Mouse (Mus musculus) left cerebral cortex, adult 9 months (tissue): ENCODE data around the gene Fam186b.
A peak's percentile ranks its signal among the peaks of the same experiment; 100 is the strongest.

ENCODE experiments used
- DNase-seq, 2 experiments: peaks; one replicate each; pipeline ENCODE4 v3.0.0; 2022; ENCODE audit warnings: low spot score in 2 of 2

Gene Fam186b

GRCm38 (mm10) chr15:99225081-99225810, 70.4 kb downstream of the Fam186b start:
- peak in 1 of 2 experiments; percentile 61 for DNase-seq

GRCm38 (mm10) chr15:99224208-99224911, 71.3 kb downstream of the Fam186b start, which contains the start of gene Kcnh3:
Kcnh3 (plus strand) TSS chr15:99224861.
- DNase-seq, result peak; percentile 47 to 73

- peak; percentile 70 to 79 for DNase-seq
These were observed 72.0 kb downstream of the Fam186b start for GRCm38 (mm10) chr15:99223585-99224207.

- DNase-seq, result no peak
These were observed 72.7 kb downstream of the Fam186b start for GRCm38 (mm10) chr15:99222794-99223584.

- peak in 1 of 2 experiments; percentile 51 for DNase-seq
These were observed 74.3 kb downstream of the Fam186b start for GRCm38 (mm10) chr15:99221315-99221952.
